Mouse (Mus musculus) midbrain, embryonic 11.5 days (tissue): ENCODE data around the gene Nectin1. TPM values are rescaled to one million over a fixed set of nuclear protein-coding genes. Genes with fewer than 3 reads are reported as not detected.
A peak's percentile ranks its signal among the peaks of the same experiment; 100 is the strongest.

Experiments
- ATAC-seq: fragments of 200-750 bp; cut with Nextera tagmentation; 2 replicates; pipeline ENCODE4 v1.8.0; 2017; ENCODE audit warnings: moderate TSS enrichment, moderate library complexity; ENCODE audit not compliant: low FRiP score
- DNase-seq: peaks from one replicate; pipeline ENCODE4 v3.0.0; 2015; ENCODE audit warnings: low spot score; ENCODE audit errors: missing footprints
- H3K27ac ChIP-seq: fragments of 300-500 bp; sonication (generic); 2 replicates; pipeline ENCODE4 v1.5.1; 2014; ENCODE audit warnings: low read depth, low read length
- H3K27me3 ChIP-seq: fragments of 300-500 bp; sonication (generic); 2 replicates; pipeline ENCODE4 v1.6.1; 2014; ENCODE audit warnings: mild to moderate bottlenecking, low read length, moderate library complexity, mixed read lengths; ENCODE audit not compliant: control insufficient read depth, insufficient read depth
- H3K36me3 ChIP-seq: fragments of 300-500 bp; sonication (generic); 2 replicates; pipeline ENCODE4 v1.6.1; 2014; ENCODE audit warnings: mild to moderate bottlenecking, low read length, moderate library complexity, mixed read lengths; ENCODE audit not compliant: control insufficient read depth, insufficient read depth
- H3K4me1 ChIP-seq: fragments of 300-500 bp; sonication (generic); 2 replicates; pipeline ENCODE4 v1.6.1; 2014; ENCODE audit warnings: low read length; ENCODE audit not compliant: control insufficient read depth, insufficient read depth
- H3K4me2 ChIP-seq: fragments of 300-500 bp; sonication (generic); 2 replicates; pipeline ENCODE4 v1.6.1; 2014; ENCODE audit warnings: mild to moderate bottlenecking, moderate library complexity
- H3K4me3 ChIP-seq: fragments of 300-500 bp; sonication (generic); 2 replicates; pipeline ENCODE4 v1.5.1; 2014; ENCODE audit warnings: low read depth, low read length
- H3K9ac ChIP-seq: fragments of 300-500 bp; sonication (generic); 2 replicates; pipeline ENCODE4 v1.6.1; 2014; ENCODE audit warnings: low read length
- H3K9me3 ChIP-seq: fragments of 300-500 bp; sonication (generic); 2 replicates; pipeline ENCODE4 v1.6.1; 2016; ENCODE audit warnings: low read length; ENCODE audit not compliant: control insufficient read depth
- WGBS: fragments of 180-500 bp; shearing (Covaris S2); extraction: QIAGEN DNeasy Blood & Tissue Kit; methylation state at CpG from one replicate; pipeline ENCODE4 v1.1.7; 2014; 5-methylcytosine and 5-hydroxymethylcytosine counted together
- polyA plus RNA-seq: library from polyadenylated mRNA; unstranded; fragments of >200 nt; fragmentation: Nextera tagmentation; extraction: Ambion mirVana; gene quantifications from 2 replicates; pipeline ENCODE4 v1.2.1, GENCODE M21; 2014

Nectin1 gene
- polyA plus RNA-seq, 1 experiment from 2014 or later: 8.3 TPM

DNA sequence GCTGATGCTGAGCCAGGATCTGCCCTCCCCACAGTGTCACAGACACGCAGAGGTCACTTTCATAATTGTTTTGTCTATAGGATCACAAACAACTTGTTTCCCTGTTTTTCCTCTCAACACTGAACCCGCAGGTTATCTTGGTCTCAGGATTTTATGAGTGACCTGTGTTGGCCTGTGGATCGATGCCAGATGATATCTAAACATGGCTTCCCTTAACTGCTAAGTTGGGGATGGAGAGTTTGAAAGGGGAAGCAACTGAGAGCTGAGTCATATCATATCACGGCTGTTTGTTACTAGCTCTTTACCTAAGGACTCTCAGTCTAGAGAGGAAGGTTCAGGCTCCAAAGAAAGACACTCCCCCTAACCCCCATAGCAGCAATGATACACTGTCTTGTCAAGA lies 11.7 kb downstream of the Nectin1 start:
- no peak overlapping the region for H3K4me2 ChIP-seq
- H3K9ac ChIP-seq: no peak overlapping the region
- H3K36me3 ChIP-seq: no peaks in the 10 kb centered on the region
- peaks cover 53% of the 10 kb centered on the region for H3K4me1 ChIP-seq
- WGBS: 84% methylated on average over 4 of the region's 4 CpGs
- H3K9me3 ChIP-seq: no peaks in the 10 kb centered on the region
- ATAC-seq (no peak), DNase-seq (no peak)
- H3K27ac ChIP-seq: no peak overlapping the region
- H3K27me3 ChIP-seq: no peaks in the 10 kb centered on the region
- H3K4me3 ChIP-seq: no peak overlapping the region

DNA sequence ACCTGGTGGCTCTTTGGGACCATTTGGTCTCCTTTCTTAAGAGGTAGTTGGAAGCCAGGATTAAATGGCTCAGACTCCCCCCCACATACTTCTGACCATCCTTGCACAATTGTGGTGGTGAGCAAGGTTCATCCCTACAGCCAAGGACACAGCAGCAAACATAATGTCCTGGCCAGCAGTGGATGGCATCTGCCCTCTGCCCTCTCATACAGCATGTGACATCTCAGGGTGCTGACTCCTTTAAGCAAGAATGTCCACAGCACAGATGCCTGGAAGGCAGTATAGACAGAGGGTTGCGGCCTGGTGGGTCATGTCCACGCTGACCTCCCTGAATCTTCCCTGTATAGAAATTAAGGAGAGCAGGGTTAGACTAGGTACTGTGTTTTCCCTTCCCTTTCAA lies 12.1 kb downstream of the Nectin1 start:
- Histone ChIP-seq H3K4me3 (no peak overlapping the region), H3K9me3 (no peaks in the 10 kb centered on the region), H3K27ac (no peak overlapping the region), H3K9ac (no peak overlapping the region), H3K4me1 (peaks cover 51% of the 10 kb centered on the region), H3K36me3 (no peaks in the 10 kb centered on the region), H3K4me2 (no peak overlapping the region), H3K27me3 (no peaks in the 10 kb centered on the region)
- DNase-seq (no peak), ATAC-seq (no peak)
- WGBS: 70% methylated on average over 2 of the region's 2 CpGs

DNA sequence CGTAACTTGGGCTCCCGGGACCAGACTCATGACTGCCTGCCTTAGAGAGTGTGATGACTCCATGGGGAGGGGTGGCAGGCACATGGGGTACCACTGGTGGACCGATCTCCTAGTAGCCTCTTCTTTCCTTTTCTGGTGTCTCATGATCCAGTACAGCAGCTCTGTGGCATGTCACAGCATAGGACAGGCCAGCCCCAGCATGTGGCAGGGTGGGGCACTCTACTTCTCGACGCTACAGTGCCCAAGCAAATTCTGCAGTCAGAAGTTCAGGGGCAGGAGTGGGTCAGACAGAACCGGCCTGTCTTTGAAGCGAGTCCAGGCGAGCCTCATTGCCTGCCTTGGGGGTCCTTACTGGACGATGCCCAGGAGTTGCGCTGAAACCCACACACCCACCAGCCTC lies 13.4 kb downstream of the Nectin1 start:
- Histone ChIP-seq H3K4me1 (peaks cover 59% of the 10 kb centered on the region), H3K27ac (no peak overlapping the region), H3K9ac (no peak overlapping the region), H3K9me3 (no peaks in the 10 kb centered on the region), H3K36me3 (no peaks in the 10 kb centered on the region), H3K4me3 (no peak overlapping the region), H3K4me2 (no peak overlapping the region), H3K27me3 (no peaks in the 10 kb centered on the region)
- DNase-seq (no peak), ATAC-seq (no peak)
- 74% methylated on average over 10 of the region's 10 CpGs for WGBS

DNA sequence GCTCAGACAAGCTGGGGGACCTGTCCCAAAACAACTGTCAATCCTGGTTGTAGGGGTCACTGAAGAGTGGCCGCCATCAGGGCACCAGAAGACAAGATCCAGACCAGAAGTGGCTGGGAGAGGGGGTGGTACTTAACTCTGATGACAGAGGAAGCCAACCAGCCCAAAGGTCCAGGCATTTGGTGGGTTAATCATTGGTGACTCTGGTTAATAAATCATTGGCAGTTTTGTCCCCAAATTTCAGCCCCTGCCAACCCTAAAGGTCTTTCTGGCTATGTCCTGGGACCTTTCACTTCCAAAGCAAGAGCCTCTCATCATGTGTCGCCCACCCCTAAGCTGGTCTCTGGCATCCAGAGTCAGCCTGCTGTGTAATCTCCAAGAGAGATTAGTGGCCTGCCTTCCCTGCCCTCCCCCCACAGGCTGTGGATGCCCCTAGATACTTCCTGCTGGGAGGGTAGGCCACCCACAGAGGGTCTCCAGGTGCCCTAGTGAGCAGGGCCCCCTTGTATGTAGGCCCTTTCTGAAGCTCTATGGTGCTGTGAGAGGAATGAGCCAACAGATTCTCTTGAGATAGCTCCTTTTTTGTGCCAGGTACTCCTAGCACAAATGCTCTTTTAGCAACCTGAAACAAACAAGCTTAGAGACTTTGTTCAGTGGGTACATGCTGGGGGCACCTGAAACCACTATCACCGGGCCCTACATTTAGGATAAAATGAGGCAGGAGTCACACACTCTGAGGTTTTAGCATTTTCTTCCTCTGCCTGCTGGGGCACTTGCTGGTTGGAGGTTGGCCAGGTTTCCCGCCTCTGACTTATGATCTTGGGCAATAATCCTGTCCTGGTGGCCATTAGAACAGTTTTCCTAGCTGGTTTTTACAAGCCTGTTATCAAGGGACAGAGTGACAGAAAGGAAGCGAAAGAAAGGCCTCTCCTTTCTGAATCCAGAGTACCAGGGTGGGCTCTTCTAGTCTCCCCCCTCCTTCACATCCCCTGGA lies 14.5 kb downstream of the Nectin1 start:
- Histone ChIP-seq H3K4me3 (no peak overlapping the region), H3K27ac (no peak overlapping the region), H3K4me1 (peaks cover 59% of the 10 kb centered on the region), H3K9me3 (no peaks in the 10 kb centered on the region), H3K9ac (no peak overlapping the region), H3K4me2 (no peak overlapping the region), H3K36me3 (no peaks in the 10 kb centered on the region), H3K27me3 (no peaks in the 10 kb centered on the region)
- DNase-seq: no peak
- 52% methylated on average over 5 of the region's 5 CpGs for WGBS
- no peak for ATAC-seq

DNA sequence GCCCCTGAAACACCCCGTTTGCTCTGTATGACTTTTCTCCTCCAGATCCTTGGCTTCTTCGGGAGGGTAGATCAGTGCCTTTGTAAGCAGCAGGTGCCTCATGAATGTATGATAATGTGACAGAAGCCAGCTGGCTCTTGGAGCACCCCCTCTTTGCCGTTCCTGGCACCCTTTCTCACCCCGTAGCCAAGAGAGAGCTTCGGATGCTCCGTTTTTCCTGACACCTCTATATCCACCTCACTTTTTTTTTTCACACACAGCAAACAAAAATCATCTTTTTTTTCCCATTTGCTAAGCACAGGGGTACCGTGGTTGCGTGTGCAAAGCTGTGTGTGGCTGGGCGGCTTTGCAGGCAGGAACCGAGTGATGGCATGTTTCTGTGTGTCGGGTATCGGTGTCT lies 16.3 kb downstream of the Nectin1 start:
- Histone ChIP-seq H3K27me3 (no peaks in the 10 kb centered on the region), H3K4me1 (peaks cover 51% of the 10 kb centered on the region), H3K4me3 (no peak overlapping the region), H3K27ac (no peak overlapping the region), H3K9me3 (no peaks in the 10 kb centered on the region), H3K36me3 (no peaks in the 10 kb centered on the region), H3K4me2 (no peak overlapping the region), H3K9ac (no peak overlapping the region)
- ATAC-seq: no peak
- 78% methylated on average over 12 of the region's 12 CpGs for WGBS
- DNase-seq: no peak

DNA sequence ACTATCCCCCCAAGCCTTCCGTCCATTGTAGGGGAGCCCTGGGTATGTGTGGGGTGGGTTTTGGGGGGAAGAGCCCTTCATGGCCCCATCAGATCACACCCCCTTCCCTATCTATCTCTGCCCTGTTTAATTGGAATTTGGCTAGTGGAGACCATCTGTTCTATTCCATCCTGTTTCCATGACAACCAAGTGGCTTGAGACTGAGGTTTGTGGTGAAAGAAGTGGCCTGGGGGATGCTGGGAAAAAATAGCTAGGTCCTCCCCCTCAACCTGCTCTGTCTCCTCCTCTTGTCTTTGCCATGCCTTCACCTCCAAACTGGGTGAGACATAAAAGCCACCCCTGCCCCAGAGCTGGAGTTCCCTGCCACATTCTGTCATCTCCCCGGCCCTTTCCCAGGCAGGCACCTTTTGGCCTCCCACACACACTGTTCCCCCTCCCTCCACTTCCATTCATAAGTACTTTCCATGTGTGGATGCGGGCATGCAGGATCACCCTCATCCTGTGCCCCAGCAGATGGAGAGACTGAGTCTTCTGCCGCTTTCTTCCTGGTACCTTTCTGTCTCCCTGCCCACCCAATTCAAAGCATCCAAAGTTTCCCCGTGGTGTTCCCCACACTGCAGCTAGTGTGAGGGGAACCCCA lies 17.5 kb downstream of the Nectin1 start:
- ATAC-seq (peak; percentile 78), DNase-seq (peak; percentile 91)
- H3K4me1 ChIP-seq: peaks cover 48% of the 10 kb centered on the region
- H3K36me3 ChIP-seq: no peaks in the 10 kb centered on the region
- no peaks in the 10 kb centered on the region for H3K9me3 ChIP-seq
- no peak overlapping the region for H3K4me3 ChIP-seq
- 50% methylated on average over 5 of the region's 5 CpGs for WGBS
- no peak overlapping the region for H3K4me2 ChIP-seq
- H3K27ac ChIP-seq: peak overlapping the region; percentile 64
- no peak overlapping the region for H3K9ac ChIP-seq
- H3K27me3 ChIP-seq: no peaks in the 10 kb centered on the region

DNA sequence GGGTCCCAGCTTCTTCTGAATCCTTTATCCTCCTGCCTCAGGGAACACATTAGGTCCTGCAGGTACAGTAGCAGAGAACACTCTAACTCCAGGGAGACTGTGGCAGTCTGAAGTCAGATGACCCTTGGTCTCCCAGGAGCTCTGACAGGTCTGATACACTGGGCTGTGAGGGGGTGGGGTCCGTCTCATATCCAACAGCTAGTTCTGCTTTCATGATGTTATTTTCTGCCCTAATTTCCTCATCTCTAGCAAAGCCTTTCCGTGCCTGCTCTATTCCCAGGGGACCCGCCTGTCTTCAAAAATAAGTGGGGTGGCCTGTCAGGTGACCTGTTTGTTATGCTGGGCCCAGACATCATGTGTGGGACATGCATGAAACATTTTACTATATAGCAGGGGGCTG lies 18.2 kb downstream of the Nectin1 start:
- Histone ChIP-seq H3K27ac (no peak overlapping the region; the same call in 1 of the 2 replicates), H3K9ac (0 out of 2 replicates have a peak overlapping the region, but pooled peaks have one; percentile 5), H3K4me3 (no peak overlapping the region), H3K27me3 (no peaks in the 10 kb centered on the region), H3K36me3 (no peaks in the 10 kb centered on the region), H3K9me3 (no peaks in the 10 kb centered on the region), H3K4me1 (peaks cover 41% of the 10 kb centered on the region), H3K4me2 (no peak overlapping the region)
- 79% methylated on average over 3 of the region's 3 CpGs for WGBS
- no peak for ATAC-seq
- DNase-seq: no peak

DNA sequence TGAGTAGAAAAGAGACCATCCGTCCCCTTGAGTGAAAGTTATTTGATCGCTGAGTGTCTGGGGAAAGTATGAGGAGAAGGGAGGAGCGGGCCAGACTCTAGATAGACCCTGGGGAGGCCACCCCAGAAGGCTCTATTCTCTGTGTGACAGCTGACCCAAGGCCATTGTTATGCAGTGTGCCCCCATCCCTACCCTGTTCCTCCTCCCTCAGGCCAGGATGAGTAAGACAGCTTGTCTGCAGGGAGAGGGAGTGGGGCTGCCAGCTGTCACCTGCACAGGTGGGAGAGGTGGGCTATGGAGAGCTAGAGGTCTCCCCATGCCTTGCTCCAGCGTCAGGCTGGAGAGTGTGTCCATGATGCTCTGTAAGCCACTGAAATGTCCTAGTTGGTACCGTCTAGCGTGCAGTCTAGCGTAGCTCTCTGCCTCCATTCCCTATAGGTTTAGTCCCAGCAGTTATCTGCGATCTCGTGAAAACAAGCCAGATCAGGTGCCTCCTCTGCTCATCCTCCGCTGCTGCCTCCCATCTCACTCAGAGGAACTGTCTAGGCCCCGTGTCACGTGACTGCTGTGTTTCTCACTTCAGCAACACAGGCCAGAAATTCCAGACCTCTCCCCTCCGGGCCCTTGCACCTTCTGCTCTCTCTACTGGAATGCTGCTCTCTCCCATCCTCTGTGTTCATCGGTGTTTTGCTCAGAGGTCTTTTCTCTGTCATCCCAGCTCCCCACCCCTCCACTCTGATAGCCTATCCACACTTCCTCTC lies 21.8 kb downstream of the Nectin1 start:
- DNase-seq (no peak), ATAC-seq (no peak)
- Histone ChIP-seq H3K27me3 (no peaks in the 10 kb centered on the region), H3K4me2 (no peak overlapping the region), H3K27ac (no peak overlapping the region), H3K36me3 (no peaks in the 10 kb centered on the region), H3K4me3 (no peak overlapping the region), H3K9me3 (no peaks in the 10 kb centered on the region), H3K9ac (no peak overlapping the region), H3K4me1 (peaks cover 35% of the 10 kb centered on the region)
- WGBS: 66% methylated on average over 14 of the region's 14 CpGs
